Mouse (Mus musculus): ENCODE data around the gene Snx9.

The Snx9 gene

GRCm38 (mm10) chr17:5929031-5929430 is 87.9 kb downstream of the Snx9 start:
- no peak for ATAC-seq (ENCODE audit: low TSS enrichment)

- no peak for ATAC-seq (ENCODE audit: low TSS enrichment)
Observed at GRCm38 (mm10) chr17:5932161-5932560, 91.0 kb downstream of the Snx9 start.

GRCm38 (mm10) chr17:5934554-5935324 is 93.6 kb downstream of the Snx9 start:
- peak; percentile 86 for ATAC-seq (ENCODE audit: low TSS enrichment)

- no peak for ATAC-seq (ENCODE audit: low TSS enrichment)
Observed at GRCm38 (mm10) chr17:5935680-5936079, 94.6 kb downstream of the Snx9 start.

- no peak for ATAC-seq (ENCODE audit: low TSS enrichment)
Observed at GRCm38 (mm10) chr17:5936276-5936675, 95.1 kb downstream of the Snx9 start.

GRCm38 (mm10) chr17:5937441-5937840 is 96.3 kb downstream of the Snx9 start:
- no peak for ATAC-seq (ENCODE audit: low TSS enrichment)

- no peak for ATAC-seq (ENCODE audit: low TSS enrichment)
Observed at GRCm38 (mm10) chr17:5939871-5940270, 98.7 kb downstream of the Snx9 start.

GRCm38 (mm10) chr17:5940792-5941191 is 99.7 kb downstream of the Snx9 start:
- peak; percentile 84 for ATAC-seq (ENCODE audit: low TSS enrichment)

GRCm38 (mm10) chr17:5941230-5942043 is 100.3 kb downstream of the Snx9 start, which contains the start of gene Synj2:
Gene Synj2 (plus strand): TSS chr17:5941280.
- peak; percentile 57 for ATAC-seq (ENCODE audit: low TSS enrichment)

- ATAC-seq (ENCODE audit: low TSS enrichment): no peak
Observed at GRCm38 (mm10) chr17:5942156-5942555, 101.0 kb downstream of the Snx9 start.

GRCm38 (mm10) chr17:5943053-5943452 is 101.9 kb downstream of the Snx9 start:
- no peak for ATAC-seq (ENCODE audit: low TSS enrichment)

- ATAC-seq (ENCODE audit: low TSS enrichment): no peak
Observed at GRCm38 (mm10) chr17:5947039-5947438, 105.9 kb downstream of the Snx9 start.

GRCm38 (mm10) chr17:5952455-5952854 is 111.3 kb downstream of the Snx9 start:
- ATAC-seq (ENCODE audit: low TSS enrichment): no peak

GRCm38 (mm10) chr17:5956350-5957000 is 115.3 kb downstream of the Snx9 start:
- 0 out of 2 replicates have a peak, but pooled peaks have one; percentile 27 for ATAC-seq (ENCODE audit: low TSS enrichment)

GRCm38 (mm10) chr17:5957097-5957496 is 116.0 kb downstream of the Snx9 start:
- no peak for ATAC-seq (ENCODE audit: low TSS enrichment)

GRCm38 (mm10) chr17:5958229-5958628 is 117.1 kb downstream of the Snx9 start:
- ATAC-seq (ENCODE audit: low TSS enrichment): no peak

- no peak for ATAC-seq (ENCODE audit: low TSS enrichment)
Observed at GRCm38 (mm10) chr17:5958636-5959035, 117.5 kb downstream of the Snx9 start.

- ATAC-seq (ENCODE audit: low TSS enrichment): peak; percentile 31; the same call in 1 of the 2 replicates
Observed at GRCm38 (mm10) chr17:5959096-5959495, 118.0 kb downstream of the Snx9 start.

- ATAC-seq (ENCODE audit: low TSS enrichment): no peak
Observed at GRCm38 (mm10) chr17:5959802-5960201, 118.7 kb downstream of the Snx9 start.

- no peak for ATAC-seq (ENCODE audit: low TSS enrichment)
Observed at GRCm38 (mm10) chr17:5963766-5964165, 122.6 kb downstream of the Snx9 start.

- ATAC-seq (ENCODE audit: low TSS enrichment): no peak
Observed at GRCm38 (mm10) chr17:5965084-5965781, 124.1 kb downstream of the Snx9 start.

GRCm38 (mm10) chr17:5966706-5967105 is 125.6 kb downstream of the Snx9 start:
- ATAC-seq (ENCODE audit: low TSS enrichment): no peak
